Mouse (Mus musculus) limb, embryonic 13.5 days (tissue): ENCODE measurements around the gene Cenpt. TPM values are rescaled to one million over a fixed set of nuclear protein-coding genes. Genes with fewer than 3 reads are reported as not detected.
A peak's percentile ranks its signal among the peaks of the same experiment; 100 is the strongest.

Experiments
- ATAC-seq: fragments of 200-750 bp; cut with Nextera tagmentation; 2 replicates; pipeline ENCODE4 v1.8.0; 2017; ENCODE audit warnings: low read depth, moderate number of reproducible peaks, moderate TSS enrichment; ENCODE audit not compliant: low FRiP score
- H3K27ac ChIP-seq: fragments of 300-500 bp; sonication (generic); 2 replicates; pipeline ENCODE4 v1.5.1; 2015; ENCODE audit warnings: inconsistent platforms, mild to moderate bottlenecking, moderate library complexity
- H3K27me3 ChIP-seq: fragments of 300-500 bp; sonication (generic); 2 replicates; pipeline ENCODE4 v1.6.1; 2015; ENCODE audit warnings: mild to moderate bottlenecking, inconsistent platforms
- H3K36me3 ChIP-seq: fragments of 300-500 bp; sonication (generic); 2 replicates; pipeline ENCODE4 v1.6.1; 2015; ENCODE audit warnings: inconsistent platforms, mild to moderate bottlenecking, moderate library complexity
- H3K4me1 ChIP-seq: fragments of 300-500 bp; sonication (generic); 2 replicates; pipeline ENCODE4 v1.6.1; 2015; ENCODE audit warnings: inconsistent platforms
- H3K4me2 ChIP-seq: fragments of 300-500 bp; sonication (generic); replicated peaks from 2 replicates; pipeline ENCODE4 v1.6.1; 2015; ENCODE audit warnings: inconsistent platforms, mild to moderate bottlenecking, moderate library complexity
- H3K4me3 ChIP-seq: fragments of 300-500 bp; sonication (generic); 2 replicates; pipeline ENCODE4 v1.5.1; 2015; ENCODE audit warnings: moderate library complexity, mild to moderate bottlenecking, inconsistent platforms
- H3K9ac ChIP-seq: fragments of 300-500 bp; sonication (generic); 2 replicates; pipeline ENCODE4 v1.6.1; 2015; ENCODE audit warnings: mild to moderate bottlenecking, inconsistent platforms
- H3K9me3 ChIP-seq: fragments of 300-500 bp; sonication (generic); 2 replicates; pipeline ENCODE4 v1.6.1; 2016; ENCODE audit warnings: inconsistent platforms
- WGBS: fragments of 180-500 bp; shearing (Covaris S2); methylation state at CpG from one replicate; pipeline ENCODE4 v1.1.7; 2015; 5-methylcytosine and 5-hydroxymethylcytosine counted together
- polyA plus RNA-seq: library from polyadenylated mRNA; unstranded; fragments of >200 nt; fragmentation: Nextera tagmentation; extraction: Ambion mirVana; gene quantifications from 2 replicates; pipeline ENCODE4 v1.2.1, GENCODE M21; 2015

The Cenpt gene
- polyA plus RNA-seq, 1 experiment from 2014 or later = 52.1 TPM

- Histone ChIP-seq H3K27ac (peak overlapping the region; percentile 15; the same call in 1 of the 2 replicates), H3K9ac (no peak overlapping the region), H3K4me2 (peak overlapping the region; percentile 11), H3K27me3 (no peaks in the 10 kb centered on the region), H3K9me3 (no peaks in the 10 kb centered on the region), H3K36me3 (peaks cover 30% of the 10 kb centered on the region), H3K4me1 (peaks cover 10% of the 10 kb centered on the region), H3K4me3 (no peak overlapping the region)
- no peak for ATAC-seq
- WGBS = 55% methylated on average over 8 of the region's 8 CpGs
These were observed 53.8 kb downstream of the Cenpt start for GRCm38 (mm10) chr8:105799091-105799812.

DNA sequence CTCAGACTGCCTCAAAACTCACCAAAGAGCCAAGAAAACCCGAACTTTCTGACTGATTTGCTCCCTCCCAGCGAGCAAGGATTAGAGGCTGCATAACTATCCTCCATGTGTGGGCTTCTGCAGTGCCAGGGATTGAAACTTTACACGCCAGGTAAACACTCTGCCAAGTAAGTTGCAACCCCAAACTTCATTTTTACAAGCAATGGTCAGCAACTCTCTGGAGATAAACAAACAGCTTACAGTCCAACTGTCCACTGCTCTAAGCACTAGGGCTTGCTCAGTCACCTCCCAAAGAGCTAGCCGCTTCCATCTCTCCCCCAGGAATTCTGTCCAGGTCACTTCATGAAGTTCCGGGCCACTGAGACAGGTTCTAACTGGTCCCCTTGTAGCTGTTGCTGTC lies 54.7 kb downstream of the Cenpt start:
- Histone ChIP-seq H3K4me1 (peaks cover 10% of the 10 kb centered on the region), H3K9me3 (no peaks in the 10 kb centered on the region), H3K4me3 (no peak overlapping the region), H3K36me3 (peaks cover 25% of the 10 kb centered on the region), H3K9ac (no peak overlapping the region), H3K4me2 (no peak overlapping the region), H3K27ac (no peak overlapping the region), H3K27me3 (no peaks in the 10 kb centered on the region)
- WGBS = 88% methylated on average over 5 of the region's 5 CpGs
- no peak for ATAC-seq

GRCm38 (mm10) chr8:105795785-105796184 lies 57.3 kb downstream of the Cenpt start:
- Histone ChIP-seq H3K4me2 (no peak overlapping the region), H3K27ac (no peak overlapping the region), H3K4me1 (peaks cover 10% of the 10 kb centered on the region), H3K9me3 (no peaks in the 10 kb centered on the region), H3K27me3 (no peaks in the 10 kb centered on the region), H3K4me3 (no peak overlapping the region), H3K9ac (no peak overlapping the region), H3K36me3 (peaks cover 35% of the 10 kb centered on the region)
- no peak for ATAC-seq
- 94% methylated on average over 1 of the region's 1 CpGs for WGBS

Other genes starting within 250 kb of the Cenpt start
- gene Ripor1, start 248.0 kb downstream of the Cenpt start, polyA plus RNA-seq = 20.1 and 20.2 TPM in 2 replicates
- 140 and 142 TPM in 2 replicates for gene Ctcf, start 216.7 kb downstream of the Cenpt start, polyA plus RNA-seq
- 1.9 and 2.0 TPM in 2 replicates for gene Agrp, start 215.9 kb downstream of the Cenpt start, polyA plus RNA-seq
- 0.55 and 0.77 TPM in 2 replicates for gene Carmil2, start 167.0 kb downstream of the Cenpt start, polyA plus RNA-seq
- 81.5 and 83.9 TPM in 2 replicates for gene Acd, start 152.2 kb downstream of the Cenpt start, polyA plus RNA-seq
- gene Pard6a, start 152.1 kb downstream of the Cenpt start, polyA plus RNA-seq = 17.7 TPM in 2 replicates
- 0.36 TPM in 1 of 2 replicates, not detected in the other for gene 4933405L10Rik, start 145.6 kb downstream of the Cenpt start, polyA plus RNA-seq
- 30.8 and 32.2 TPM in 2 replicates for gene Enkd1, start 145.1 kb downstream of the Cenpt start, polyA plus RNA-seq
- gene Gfod2, start 94.6 kb downstream of the Cenpt start, polyA plus RNA-seq = 27.4 and 28.4 TPM in 2 replicates
- gene Ranbp10, start 25.9 kb downstream of the Cenpt start, polyA plus RNA-seq = 15.1 and 16.2 TPM in 2 replicates
- 0.20 and 0.27 TPM in 2 replicates for gene Tsnaxip1, start 25.5 kb downstream of the Cenpt start, polyA plus RNA-seq
- 79.0 and 83.0 TPM in 2 replicates for gene Thap11, start 1.9 kb upstream of the Cenpt start, polyA plus RNA-seq
- 253 and 274 TPM in 2 replicates for gene Nutf2, start 7.3 kb upstream of the Cenpt start, polyA plus RNA-seq
- gene Edc4, start 27.6 kb upstream of the Cenpt start, polyA plus RNA-seq = 54.6 and 61.5 TPM in 2 replicates
- gene Nrn1l, start 40.3 kb upstream of the Cenpt start, polyA plus RNA-seq = 0.60 TPM in 1 of 2 replicates, not detected in the other
- gene Pskh1, start 47.2 kb upstream of the Cenpt start, polyA plus RNA-seq = 45.9 and 46.2 TPM in 2 replicates
- gene Ctrl, start 80.6 kb upstream of the Cenpt start, polyA plus RNA-seq = 1.4 and 1.7 TPM in 2 replicates
- gene Psmb10, start 85.2 kb upstream of the Cenpt start, polyA plus RNA-seq = 29.2 and 32.0 TPM in 2 replicates
- 2.8 TPM in 2 replicates for gene Lcat, start 90.1 kb upstream of the Cenpt start, polyA plus RNA-seq
- 48.8 and 56.3 TPM in 2 replicates for gene Slc12a4, start 112.8 kb upstream of the Cenpt start, polyA plus RNA-seq
- not detected in 2 replicates for gene Dpep3, start 126.2 kb upstream of the Cenpt start, polyA plus RNA-seq
- gene Dus2, start 138.1 kb upstream of the Cenpt start, polyA plus RNA-seq = 27.3 and 27.5 TPM in 2 replicates
- not detected in 2 replicates for gene Dpep2nb, start 152.7 kb upstream of the Cenpt start, polyA plus RNA-seq
- 19.7 and 20.1 TPM in 2 replicates for gene Ddx28, start 158.6 kb upstream of the Cenpt start, polyA plus RNA-seq
- gene Nfatc3, start 205.6 kb upstream of the Cenpt start, polyA plus RNA-seq = 9.1 and 9.4 TPM in 2 replicates